Mouse (Mus musculus) effector memory CD4-positive, alpha-beta T cell, adult 5 months (primary cell): ENCODE measurements around the gene Crisp4. TPM values are rescaled to one million over a fixed set of nuclear protein-coding genes. Genes with fewer than 3 reads are reported as not detected.

Experiments
- polyA plus RNA-seq: library from polyadenylated mRNA; unstranded; fragments of 100-300 nt; shearing (Covaris generic); gene quantifications from one replicate; pipeline ENCODE4 v1.2.1, GENCODE M21; 2017

Gene Crisp4
- polyA plus RNA-seq: 0.14 TPM

GRCm38 (mm10) chr1:18145802-18146201 is at the start of gene Crisp4:
Crisp4 (minus strand) TSS chr1:18145902.

Other genes with a start within 250 kb of the Crisp4 start
- gene Defb18, start 91.5 kb upstream of the Crisp4 start, polyA plus RNA-seq: not detected
- gene Defb41, start 119.2 kb upstream of the Crisp4 start, polyA plus RNA-seq: not detected